Mouse (Mus musculus): Measurements from ENCODE around the gene Arid3c. TPM values are rescaled to one million over a fixed set of nuclear protein-coding genes. Genes with fewer than 3 reads are reported as not detected.
A peak's percentile ranks its signal among the peaks of the same experiment; 100 is the strongest.

Gene Arid3c
- total and polyA plus RNA-seq, 2 experiments from 2014 or later, result 0.99 to 2.1 TPM

DNA sequence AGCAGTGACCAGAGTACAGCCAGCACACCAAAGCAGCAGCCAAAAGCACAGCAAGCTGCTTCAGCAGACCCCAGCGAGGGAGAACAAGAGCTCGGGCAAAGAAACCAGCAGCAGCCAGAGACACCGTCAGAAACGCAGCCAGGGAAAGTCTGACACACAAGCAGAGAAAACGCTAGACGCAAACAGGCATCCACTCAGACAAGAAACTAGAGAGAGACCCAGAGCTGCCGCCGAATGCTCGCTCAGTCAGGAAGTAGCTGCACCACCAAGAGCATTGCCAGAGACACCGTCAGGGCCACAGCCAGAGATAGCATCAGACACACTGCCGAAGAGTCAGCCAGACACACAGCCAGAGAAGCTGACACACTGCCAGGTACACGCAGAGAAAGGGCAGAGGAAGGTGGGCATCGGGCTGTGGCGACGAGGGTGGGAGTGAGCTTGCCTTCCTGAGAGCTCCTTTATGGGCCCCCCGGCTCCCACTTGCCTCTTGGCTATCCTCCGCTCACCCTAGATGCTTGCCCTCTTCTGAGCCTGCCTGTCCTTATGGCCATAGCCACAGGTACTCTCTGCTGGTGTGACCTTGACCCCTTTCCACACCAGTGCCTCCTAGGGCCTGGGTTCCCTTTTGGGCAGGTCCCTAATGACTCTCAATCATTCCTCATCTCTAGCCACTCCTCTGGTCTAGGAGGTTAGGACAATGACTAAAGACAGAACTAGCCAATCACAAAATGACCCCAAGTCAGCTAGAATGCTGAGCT, 54.5 kb downstream of the Arid3c start:
- Histone ChIP-seq H3K9ac (replicated peaks; ENCODE audit: low read length) (peak overlapping the region; percentile 39), H3K36me3 (ENCODE audit: insufficient read depth, low read length) (no peaks in the 10 kb centered on the region), H3K4me1 (ENCODE audit: insufficient read depth, low read length) (peaks cover 35% of the 10 kb centered on the region), H3K4me2 (ENCODE audit: low read depth, low read length) (0 out of 2 replicates have a peak overlapping the region, but pooled peaks have one; percentile 8), H3K27me3 (ENCODE audit: insufficient read depth, low read length) (no peaks in the 10 kb centered on the region), H3K9me3 (ENCODE audit: low read length) (no peaks in the 10 kb centered on the region), H3K27ac (peak overlapping the region; percentile 67), H3K4me3 (ENCODE audit: low read length) (no peak overlapping the region)
- TF ChIP-seq CTCF (IDR thresholded peaks at IDR 0.05; ENCODE audit: low read depth), result no peak
- 0 out of 2 replicates have a peak, but pooled peaks have one; percentile 21 for ATAC-seq
- DNase-seq (ENCODE audit: low spot score), result peak; percentile 60
- 37% methylated on average over 17 of the region's 17 CpGs for WGBS

Other genes with a start within 250 kb of the Arid3c start
- 62.4 and 69.9 TPM in 2 replicates for gene AI464131, start 228.1 kb downstream of the Arid3c start, total RNA-seq (2014; rRNA removed)
- gene AI464131, start 228.1 kb downstream of the Arid3c start, polyA plus RNA-seq (2015; fragmentation: Nextera tagmentation; extraction: Ambion mirVana), result 22.0 and 22.9 TPM in 2 replicates
- gene 1110017D15Rik, start 213.8 kb downstream of the Arid3c start, total RNA-seq (2014; rRNA removed), result 2.3 and 9.9 TPM in 2 replicates
- 19.9 and 21.4 TPM in 2 replicates for gene 1110017D15Rik, start 213.8 kb downstream of the Arid3c start, polyA plus RNA-seq (2015; fragmentation: Nextera tagmentation; extraction: Ambion mirVana)
- 136 and 193 TPM in 2 replicates for gene Fam219a, start 161.6 kb downstream of the Arid3c start, total RNA-seq (2014; rRNA removed)
- gene Fam219a, start 161.6 kb downstream of the Arid3c start, polyA plus RNA-seq (2015; fragmentation: Nextera tagmentation; extraction: Ambion mirVana), result 17.7 and 21.2 TPM in 2 replicates
- 3.6 and 4.5 TPM in 2 replicates for gene Dnaic1, start 161.4 kb downstream of the Arid3c start, total RNA-seq (2014; rRNA removed)
- 3.0 and 4.8 TPM in 2 replicates for gene Dnaic1, start 161.4 kb downstream of the Arid3c start, polyA plus RNA-seq (2015; fragmentation: Nextera tagmentation; extraction: Ambion mirVana)
- 179 and 205 TPM in 2 replicates for gene Enho, start 90.8 kb downstream of the Arid3c start, total RNA-seq (2014; rRNA removed)
- 139 and 141 TPM in 2 replicates for gene Enho, start 90.8 kb downstream of the Arid3c start, polyA plus RNA-seq (2015; fragmentation: Nextera tagmentation; extraction: Ambion mirVana)
- 59.3 and 61.9 TPM in 2 replicates for gene Cntfr, start 34.1 kb downstream of the Arid3c start, total RNA-seq (2014; rRNA removed)
- gene Cntfr, start 34.1 kb downstream of the Arid3c start, polyA plus RNA-seq (2015; fragmentation: Nextera tagmentation; extraction: Ambion mirVana), result 18.5 and 22.1 TPM in 2 replicates
- 24.4 and 41.9 TPM in 2 replicates for gene Il11ra1, start 31.2 kb downstream of the Arid3c start, total RNA-seq (2014; rRNA removed)
- gene Il11ra1, start 31.2 kb downstream of the Arid3c start, polyA plus RNA-seq (2015; fragmentation: Nextera tagmentation; extraction: Ambion mirVana), result 47.4 and 49.8 TPM in 2 replicates
- gene Rpp25l, start 17.6 kb downstream of the Arid3c start, total RNA-seq (2014; rRNA removed), result 35.0 and 42.2 TPM in 2 replicates
- gene Rpp25l, start 17.6 kb downstream of the Arid3c start, polyA plus RNA-seq (2015; fragmentation: Nextera tagmentation; extraction: Ambion mirVana), result 47.3 and 48.3 TPM in 2 replicates
- 145 and 147 TPM in 2 replicates for gene Dctn3, start 8.0 kb downstream of the Arid3c start, total RNA-seq (2014; rRNA removed)
- gene Dctn3, start 8.0 kb downstream of the Arid3c start, polyA plus RNA-seq (2015; fragmentation: Nextera tagmentation; extraction: Ambion mirVana), result 306 and 316 TPM in 2 replicates
- gene Galt, start 24.1 kb upstream of the Arid3c start, total RNA-seq (2014; rRNA removed), result 77.6 and 87.8 TPM in 2 replicates
- 55.5 and 55.9 TPM in 2 replicates for gene Galt, start 24.1 kb upstream of the Arid3c start, polyA plus RNA-seq (2015; fragmentation: Nextera tagmentation; extraction: Ambion mirVana)
- 95.9 and 108 TPM in 2 replicates for gene Sigmar1, start 25.0 kb upstream of the Arid3c start, total RNA-seq (2014; rRNA removed)
- 61.3 and 61.9 TPM in 2 replicates for gene Sigmar1, start 25.0 kb upstream of the Arid3c start, polyA plus RNA-seq (2015; fragmentation: Nextera tagmentation; extraction: Ambion mirVana)
- 148 and 223 TPM in 2 replicates for gene Ccl27a, start 43.1 kb upstream of the Arid3c start, total RNA-seq (2014; rRNA removed)
- gene Ccl27a, start 43.1 kb upstream of the Arid3c start, polyA plus RNA-seq (2015; fragmentation: Nextera tagmentation; extraction: Ambion mirVana), result 289 and 292 TPM in 2 replicates
- gene Gm21541, start 172.5 kb upstream of the Arid3c start, total RNA-seq (2014; rRNA removed), result not detected in 2 replicates
- not detected in 2 replicates for gene Gm21541, start 172.5 kb upstream of the Arid3c start, polyA plus RNA-seq (2015; fragmentation: Nextera tagmentation; extraction: Ambion mirVana)
- gene Gm20878, start 210.4 kb upstream of the Arid3c start, total RNA-seq (2014; rRNA removed), result 3.6 and 23.1 TPM in 2 replicates
- gene Gm20878, start 210.4 kb upstream of the Arid3c start, polyA plus RNA-seq (2015; fragmentation: Nextera tagmentation; extraction: Ambion mirVana), result 9.6 and 10.7 TPM in 2 replicates
- 0.29 and 3.0 TPM in 2 replicates for gene Fam205a4, start 234.9 kb upstream of the Arid3c start, total RNA-seq (2014; rRNA removed)
- gene Fam205a4, start 234.9 kb upstream of the Arid3c start, polyA plus RNA-seq (2015; fragmentation: Nextera tagmentation; extraction: Ambion mirVana), result 1.1 and 1.6 TPM in 2 replicates

Data from hindbrain, postnatal 0 days (tissue).